Mouse (Mus musculus) monocyte, adult 59 days (primary cell): ENCODE data around the gene Olfr339. TPM values are rescaled to one million over a fixed set of nuclear protein-coding genes. Genes with fewer than 3 reads are reported as not detected.

ENCODE experiments used
- total RNA-seq, 2 experiments: library from RNA; stranded (reverse); gene quantifications; one replicate each; pipeline ENCODE4 v1.2.4; 2023

Gene Olfr339
- total RNA-seq, result not detected

DNA sequence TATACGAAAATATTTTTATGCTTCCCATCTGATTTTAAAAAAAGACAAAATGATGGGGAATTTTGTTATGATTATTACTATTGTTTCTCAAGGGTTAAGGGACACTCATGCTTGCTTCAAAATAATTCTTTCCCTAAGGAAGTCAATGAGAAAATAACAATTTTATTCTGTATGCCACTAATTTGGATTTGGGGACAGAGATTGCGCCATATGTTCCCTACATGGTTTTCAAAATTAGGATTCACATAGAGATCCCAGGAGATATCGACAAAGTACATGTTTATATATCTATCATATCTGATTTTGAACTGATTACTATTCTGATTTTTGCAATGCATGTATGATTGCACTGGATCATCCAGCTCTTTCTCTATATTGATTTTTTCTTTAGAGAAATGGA lies at the start of gene Olfr339:
TSS of gene Olfr339 (plus strand) at position 301 of the 400 bp plus-strand sequence.

DNA sequence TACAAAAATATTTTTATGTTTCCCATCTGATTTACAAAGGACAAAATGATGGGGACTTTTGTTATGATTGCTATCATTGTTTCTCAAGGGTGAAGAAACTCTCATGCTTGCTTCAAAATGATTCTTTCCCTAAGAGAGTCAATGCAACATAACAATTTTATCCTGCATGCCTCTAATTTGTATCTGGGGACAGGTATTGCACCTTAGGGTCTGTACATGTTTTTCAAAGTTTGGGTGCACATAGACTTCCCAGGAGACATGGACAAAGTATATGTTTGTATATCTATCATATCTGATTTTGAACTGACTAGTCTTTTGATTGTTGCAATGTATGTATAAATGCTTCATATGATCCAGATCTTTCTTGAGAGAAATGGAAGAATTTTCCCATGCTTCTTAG lies 45.5 kb upstream of the Olfr339 start, which contains the start of gene Olfr338:
TSS of gene Olfr338 (plus strand) at position 301 of the 400 bp plus-strand sequence.

DNA sequence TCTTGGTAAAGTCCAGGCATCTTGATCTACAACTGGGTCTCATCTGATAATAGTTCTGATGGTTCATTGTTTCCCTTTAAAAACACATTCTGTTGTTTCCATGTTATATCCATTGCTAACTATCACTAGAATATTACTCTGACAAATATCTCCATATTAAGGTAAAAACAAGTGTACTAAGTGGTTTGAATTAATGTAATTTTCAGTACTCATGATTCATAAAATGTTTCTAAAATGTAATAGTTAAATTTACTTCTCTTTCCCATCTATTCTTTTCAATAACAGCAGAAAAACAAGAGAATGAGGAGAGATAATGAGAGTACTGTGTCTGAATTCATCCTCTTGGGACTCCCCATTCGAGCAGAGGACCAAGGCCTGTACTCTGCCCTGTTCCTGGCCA lies 33.5 kb downstream of the Olfr339 start, which contains the start of gene Olfr340:
TSS of gene Olfr340 (plus strand) at position 301 of the 400 bp plus-strand sequence.

Other genes with a start within 250 kb of the Olfr339 start
- 10 to 100 TPM; 87.8 to 89.9 TPM for gene Ptgs1, start 188.5 kb upstream of the Olfr339 start, total RNA-seq
- not detected for gene Olfr338, start 45.4 kb upstream of the Olfr339 start, total RNA-seq
- not detected for gene Olfr340, start 33.6 kb downstream of the Olfr339 start, total RNA-seq
- not detected for gene Olfr341, start 63.5 kb downstream of the Olfr339 start, total RNA-seq
- gene Olfr342, start 106.1 kb downstream of the Olfr339 start, total RNA-seq, result not detected
- gene Olfr344, start 147.7 kb downstream of the Olfr339 start, total RNA-seq, result not detected
- gene Olfr345, start 221.1 kb downstream of the Olfr339 start, total RNA-seq, result not detected